Mouse (Mus musculus): ENCODE measurements at regions not wholly inside any gene's neighbourhood (a gene's known extent, or its start where the extent isn't known, plus 50 kb on each side); places are given as distances from the start of the nearest gene placed in this dataset.

GRCm38 (mm10) chr6:100973366-100974090 is 140.1 kb downstream of the Ppp4r2 start:
- DNase-seq = no peak

- DNase-seq = no peak
Measured at GRCm38 (mm10) chr6:100974716-100975115, 141.3 kb downstream of the Ppp4r2 start.

GRCm38 (mm10) chr6:100975835-100976234 is 142.4 kb downstream of the Ppp4r2 start:
- DNase-seq = no peak

GRCm38 (mm10) chr6:100977201-100977691 is 143.8 kb downstream of the Ppp4r2 start:
- DNase-seq = no peak

GRCm38 (mm10) chr6:100978113-100978512 is 144.7 kb downstream of the Ppp4r2 start:
- no peak for DNase-seq

- DNase-seq = no peak
Measured at GRCm38 (mm10) chr6:100978727-100979460, 145.5 kb downstream of the Ppp4r2 start.

GRCm38 (mm10) chr6:100980156-100980555 is 146.7 kb downstream of the Ppp4r2 start:
- no peak for DNase-seq

- DNase-seq = no peak
Measured at GRCm38 (mm10) chr6:100984861-100985260, 151.4 kb downstream of the Ppp4r2 start.

GRCm38 (mm10) chr6:100985334-100985937 is 152.0 kb downstream of the Ppp4r2 start:
- no peak for DNase-seq

GRCm38 (mm10) chr6:100988521-100988920 is 155.1 kb downstream of the Ppp4r2 start:
- DNase-seq = no peak

- no peak for DNase-seq
Measured at GRCm38 (mm10) chr6:100993421-100993820, 160.0 kb downstream of the Ppp4r2 start.

- no peak for DNase-seq
Measured at GRCm38 (mm10) chr6:100995874-100996560, 162.6 kb downstream of the Ppp4r2 start.

- DNase-seq = no peak
Measured at GRCm38 (mm10) chr6:100998285-100998684, 164.9 kb downstream of the Ppp4r2 start.

- no peak for DNase-seq
Measured at GRCm38 (mm10) chr6:101003901-101004300, 170.5 kb downstream of the Ppp4r2 start.

- DNase-seq = no peak
Measured at GRCm38 (mm10) chr6:101021650-101022049, 188.2 kb downstream of the Ppp4r2 start.

GRCm38 (mm10) chr6:101025816-101026215 is 192.4 kb downstream of the Ppp4r2 start:
- no peak for DNase-seq

- no peak for DNase-seq
Measured at GRCm38 (mm10) chr6:101027462-101027861, 194.0 kb downstream of the Ppp4r2 start.

GRCm38 (mm10) chr6:101029436-101029835 is 196.0 kb downstream of the Ppp4r2 start:
- DNase-seq = no peak

GRCm38 (mm10) chr6:101030451-101031125 is 197.2 kb downstream of the Ppp4r2 start:
- no peak for DNase-seq

- DNase-seq = peak; percentile 39
Measured at GRCm38 (mm10) chr6:101046755-101047154, 213.3 kb downstream of the Ppp4r2 start.

GRCm38 (mm10) chr6:101047195-101047594 is 213.8 kb downstream of the Ppp4r2 start:
- no peak for DNase-seq

- no peak for DNase-seq
Measured at GRCm38 (mm10) chr6:101048431-101048830, 215.0 kb downstream of the Ppp4r2 start.
